Mouse (Mus musculus) liver, adult 2 months (tissue): ENCODE data around the gene Elovl2. TPM values are rescaled to one million over a fixed set of nuclear protein-coding genes. Genes with fewer than 3 reads are reported as not detected.
"Not testable (repeated sequence)": the region's sequence is repeated elsewhere in the genome, so short reads cannot be mapped to it uniquely, and the experiment has no call there.

Source experiments
- DNase-seq: peaks from one replicate; pipeline ENCODE4 v3.0.0-alpha.2; 2011; ENCODE audit warnings: low read depth, low spot score; ENCODE audit errors: extremely low read depth
- H3K27ac ChIP-seq: fragments of 200-500 bp; replicated peaks from 2 replicates; pipeline ENCODE4 v1.5.1; 2012; ENCODE audit warnings: low read depth, mild to moderate bottlenecking, control low read depth, inconsistent platforms, low read length; ENCODE audit not compliant: insufficient read depth
- H3K27me3 ChIP-seq: fragments of 200-500 bp; 2 replicates; pipeline ENCODE4 v1.6.1; 2012; ENCODE audit warnings: mild to moderate bottlenecking, moderate library complexity, low read length, inconsistent platforms; ENCODE audit not compliant: control insufficient read depth, insufficient read depth
- H3K36me3 ChIP-seq: fragments of 200-500 bp; 2 replicates; pipeline ENCODE4 v1.6.1; 2012; ENCODE audit warnings: low read length, inconsistent platforms; ENCODE audit not compliant: control insufficient read depth, insufficient read depth
- H3K4me1 ChIP-seq: fragments of 200-500 bp; 2 replicates; pipeline ENCODE4 v1.6.1; 2011; ENCODE audit warnings: low read length; ENCODE audit not compliant: control insufficient read depth, insufficient read depth
- H3K4me3 ChIP-seq: fragments of 200-500 bp; 2 replicates; pipeline ENCODE4 v1.5.1; 2011; ENCODE audit warnings: low read depth, mild to moderate bottlenecking, control low read depth, low read length, moderate library complexity; ENCODE audit not compliant: insufficient read depth
- H3K79me2 ChIP-seq: fragments of 200-500 bp; 2 replicates; pipeline ENCODE4 v1.6.1; 2012; ENCODE audit warnings: inconsistent platforms, mild to moderate bottlenecking, low read length, moderate library complexity; ENCODE audit not compliant: control insufficient read depth, insufficient read depth
- H3K9ac ChIP-seq: fragments of 200-500 bp; 2 replicates; pipeline ENCODE4 v1.6.1; 2012; ENCODE audit warnings: low read depth, mild to moderate bottlenecking, control low read depth, inconsistent platforms, low read length
- CTCF ChIP-seq: fragments of 200-500 bp; IDR thresholded peaks from 2 replicates; pipeline ENCODE4 v1.5.1; 2011; ENCODE audit warnings: low read depth, low read length, control low read depth
- POLR2A ChIP-seq: fragments of 200-500 bp; IDR thresholded peaks from 2 replicates; pipeline ENCODE4 v1.6.1; 2011; ENCODE audit warnings: low read length, control low read depth; ENCODE audit not compliant: insufficient read depth; ENCODE audit errors: extremely low read depth
- WGBS: fragments of 180-500 bp; shearing (Covaris S2); methylation state at CpG from one replicate; pipeline ENCODE4 v1.1.7; 2018; 5-methylcytosine and 5-hydroxymethylcytosine counted together
- polyA plus RNA-seq: library from polyadenylated mRNA; depleted of rRNA; stranded (reverse); fragments of >200 nt; gene quantifications from 2 replicates; pipeline ENCODE4 v1.2.3, GENCODE M21; 2012; rRNA removed
- total RNA-seq: library from RNA; depleted of rRNA; stranded (reverse); fragments of >200 nt; gene quantifications from 2 replicates; pipeline ENCODE4 v1.2.3, GENCODE M21; 2014; rRNA removed

The Elovl2 gene
- 287 and 443 TPM in 2 replicates for total RNA-seq
- 157 and 182 TPM in 2 replicates for polyA plus RNA-seq

DNA sequence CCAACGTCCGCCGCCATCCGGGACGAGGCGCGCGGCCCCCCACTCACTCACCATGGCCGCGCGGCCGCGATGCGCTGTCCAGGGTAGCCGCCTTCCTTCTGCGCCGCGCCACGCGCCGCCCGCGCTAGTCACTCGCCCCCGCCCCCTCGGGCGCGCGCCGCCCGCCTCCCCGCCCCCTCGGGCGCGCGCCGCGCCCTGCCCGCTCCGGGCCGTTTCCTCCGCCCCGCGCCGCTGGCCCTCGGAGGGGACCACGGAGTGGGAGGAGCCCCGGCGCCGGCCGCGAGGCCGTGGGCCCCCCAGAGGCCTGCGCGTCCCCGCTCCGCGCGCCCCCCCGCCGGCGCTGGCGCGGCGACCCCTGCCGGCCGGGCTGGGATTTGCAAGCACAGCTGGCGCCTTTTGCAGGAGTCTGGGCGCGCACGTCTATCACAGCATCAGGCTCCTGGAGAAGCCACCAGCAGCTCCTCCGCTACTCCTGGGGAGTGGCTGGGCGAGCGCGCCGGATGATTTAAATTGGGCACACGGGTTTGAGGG lies at the start of gene Elovl2:
Gene Elovl2 (minus strand): TSS at position 102 of the 531 bp plus-strand sequence.
- Histone ChIP-seq H3K79me2 (peaks cover 18% of the 10 kb centered on the region), H3K9ac (peak within 1 kb of the TSS; percentile 95), H3K27ac (peak within 1 kb of the TSS; percentile 82), H3K27me3 (no peaks in the 10 kb centered on the region), H3K4me1 (peaks cover 15% of the 10 kb centered on the region), H3K4me3 (peak within 1 kb of the TSS; percentile 88), H3K36me3 (no peaks in the 10 kb centered on the region)
- WGBS: 2% methylated on average over 75 of the region's 77 CpGs
- peak; percentile 48 for DNase-seq
- TF ChIP-seq CTCF: peak; percentile 76
- TF ChIP-seq POLR2A: peak; percentile 85

DNA sequence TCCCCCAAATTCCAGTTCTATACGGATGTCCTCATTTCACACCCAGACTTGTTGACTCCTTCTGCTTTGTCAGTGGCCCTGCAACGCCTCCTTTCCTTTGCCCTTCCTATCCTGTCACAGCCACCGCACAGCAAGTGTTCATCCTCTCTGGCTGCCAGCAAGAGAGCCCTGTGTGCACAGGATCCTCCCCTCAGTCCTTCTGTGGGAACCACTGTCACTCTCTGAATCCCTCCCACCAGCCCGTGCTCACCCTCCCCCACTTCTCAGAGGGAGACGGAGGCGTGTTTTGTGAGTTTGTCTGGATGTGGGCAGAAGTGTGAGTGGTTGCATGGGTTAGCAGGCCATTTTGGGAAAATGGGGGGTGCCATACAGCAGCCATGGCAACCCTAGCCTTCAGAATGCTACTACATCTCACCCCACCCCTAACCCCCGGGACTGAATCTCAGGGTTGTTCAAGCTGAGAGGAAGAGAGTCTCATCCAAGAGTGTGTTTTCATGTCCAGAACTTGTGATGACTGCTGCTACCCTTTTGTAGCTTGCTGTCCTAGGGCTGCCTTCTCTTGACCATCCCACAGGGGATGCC lies 47.7 kb upstream of the Elovl2 start:
- Histone ChIP-seq H3K36me3 (no peaks in the 10 kb centered on the region; the same call in 1 of the 2 replicates), H3K27ac (no peak overlapping the region), H3K79me2 (peaks cover 16% of the 10 kb centered on the region; the same call in 1 of the 2 replicates), H3K4me1 (no peaks in the 10 kb centered on the region; the same call in 1 of the 2 replicates), H3K4me3 (no peak overlapping the region), H3K27me3 (no peaks in the 10 kb centered on the region), H3K9ac (no peak overlapping the region)
- 66% methylated on average over 7 of the region's 7 CpGs for WGBS
- no peak for DNase-seq
- TF ChIP-seq CTCF: no peak
- no peak for TF ChIP-seq POLR2A

DNA sequence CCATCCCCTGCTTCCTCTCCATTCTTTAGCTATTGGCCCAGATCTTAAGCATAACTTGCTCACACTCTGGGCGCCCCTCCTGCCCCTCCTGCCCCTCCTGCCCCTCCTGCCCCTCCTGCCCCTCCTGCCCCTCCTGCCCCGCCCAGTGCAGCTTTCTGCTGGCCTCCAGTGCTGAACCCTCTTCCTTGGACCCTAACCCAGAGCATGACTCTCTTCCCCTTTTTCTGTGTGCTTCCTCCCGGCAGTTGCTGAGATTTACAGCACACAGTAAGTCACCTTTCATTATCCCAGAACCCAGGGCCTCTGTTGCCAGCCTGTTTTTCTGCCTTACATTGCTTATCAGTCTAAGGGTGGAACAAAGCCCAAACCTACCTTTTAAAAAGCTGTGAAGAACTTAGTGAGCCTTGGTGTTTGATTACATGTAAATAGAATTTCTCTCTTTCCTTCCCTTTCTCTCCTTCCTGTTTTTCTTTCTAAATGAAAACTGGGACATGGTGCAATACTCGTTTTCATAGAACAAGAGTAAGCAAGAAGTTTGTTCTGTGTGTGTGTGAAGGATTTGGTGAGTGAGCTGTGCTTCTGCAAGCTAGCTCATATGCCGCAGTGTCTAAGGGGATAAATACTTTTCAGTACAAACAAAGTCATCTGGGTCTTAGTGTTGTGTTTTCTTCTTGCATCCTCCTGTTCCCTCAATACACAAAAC lies 43.2 kb upstream of the Elovl2 start:
- TF ChIP-seq POLR2A (no peak), CTCF (no peak)

DNA sequence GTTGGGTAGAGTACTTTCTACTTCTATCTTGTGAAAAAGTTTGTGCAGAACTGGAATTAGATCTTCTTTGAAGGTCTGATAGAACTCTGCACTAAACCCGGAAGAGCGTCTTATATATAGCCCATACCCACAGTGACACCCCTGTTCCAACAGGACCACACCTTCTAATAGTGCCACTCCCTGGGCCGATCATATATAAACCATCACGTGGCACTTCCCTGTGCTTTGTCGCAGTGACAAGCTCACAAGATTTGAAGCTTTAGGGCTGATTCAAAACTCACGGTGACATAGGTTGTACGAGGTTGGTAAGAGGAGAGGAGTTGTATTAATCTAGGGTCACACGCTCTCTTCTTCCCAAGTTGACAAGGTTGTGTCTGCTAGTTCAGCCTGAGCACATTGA lies 41.4 kb upstream of the Elovl2 start:
- DNase-seq, H3K4me3 ChIP-seq, H3K4me1 ChIP-seq, H3K27ac ChIP-seq, H3K27me3 ChIP-seq, H3K36me3 ChIP-seq, H3K9ac ChIP-seq: not testable (repeated sequence)
- peaks cover 29% of the 10 kb centered on the region; the same call in 1 of the 2 replicates for H3K79me2 ChIP-seq
- WGBS: 95% methylated on average over 8 of the region's 8 CpGs

More for the DNA sequence above, 43.2 kb upstream of the Elovl2 start:
- Histone ChIP-seq H3K79me2 (peaks cover 19% of the 10 kb centered on the region; the same call in 1 of the 2 replicates), H3K9ac (no peak overlapping the region), H3K4me3 (no peak overlapping the region), H3K27ac (no peak overlapping the region), H3K4me1 (no peaks in the 10 kb centered on the region; the same call in 1 of the 2 replicates), H3K36me3 (no peaks in the 10 kb centered on the region), H3K27me3 (no peaks in the 10 kb centered on the region)
- peak; percentile 33 for DNase-seq
- WGBS: 70% methylated on average over 5 of the region's 5 CpGs

DNA sequence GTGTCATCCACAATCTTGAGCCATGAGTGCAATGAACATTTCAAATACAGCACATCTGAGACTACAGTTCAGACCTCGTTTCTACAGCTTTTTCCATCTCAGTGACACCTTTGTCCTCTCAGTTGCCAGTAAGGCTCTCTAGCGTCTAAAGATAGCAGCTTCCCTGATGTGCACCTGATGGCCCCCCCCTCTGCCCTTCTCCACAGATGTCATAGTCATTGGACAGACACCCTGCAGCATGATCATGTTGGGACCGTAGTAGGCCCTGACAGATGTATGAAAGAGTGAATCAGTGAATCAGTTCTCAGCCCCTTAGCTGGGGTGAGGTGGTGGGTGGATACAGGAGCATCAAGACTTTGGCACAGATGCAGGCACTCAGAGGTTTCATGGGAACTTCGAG lies 37.6 kb upstream of the Elovl2 start:
- DNase-seq: no peak
- Histone ChIP-seq H3K36me3 (no peaks in the 10 kb centered on the region), H3K79me2 (peaks cover 34% of the 10 kb centered on the region; the same call in 1 of the 2 replicates), H3K27me3 (no peaks in the 10 kb centered on the region), H3K4me3 (no peak overlapping the region), H3K27ac (no peak overlapping the region), H3K4me1 (no peaks in the 10 kb centered on the region; the same call in 1 of the 2 replicates), H3K9ac (no peak overlapping the region)
- WGBS: 92% methylated on average over 4 of the region's 4 CpGs
- TF ChIP-seq POLR2A (no peak), CTCF (no peak)
